Mouse (Mus musculus): ENCODE measurements around the gene Olfr982. TPM values are rescaled to one million over a fixed set of nuclear protein-coding genes. Genes with fewer than 3 reads are reported as not detected.
A peak's percentile ranks its signal among the peaks of the same experiment; 100 is the strongest.

Gene Olfr982
- not detected for total RNA-seq (2021)
- long read RNA-seq, experiment 1 = 0 reads
- long read RNA-seq, experiment 2 = 0 reads

DNA sequence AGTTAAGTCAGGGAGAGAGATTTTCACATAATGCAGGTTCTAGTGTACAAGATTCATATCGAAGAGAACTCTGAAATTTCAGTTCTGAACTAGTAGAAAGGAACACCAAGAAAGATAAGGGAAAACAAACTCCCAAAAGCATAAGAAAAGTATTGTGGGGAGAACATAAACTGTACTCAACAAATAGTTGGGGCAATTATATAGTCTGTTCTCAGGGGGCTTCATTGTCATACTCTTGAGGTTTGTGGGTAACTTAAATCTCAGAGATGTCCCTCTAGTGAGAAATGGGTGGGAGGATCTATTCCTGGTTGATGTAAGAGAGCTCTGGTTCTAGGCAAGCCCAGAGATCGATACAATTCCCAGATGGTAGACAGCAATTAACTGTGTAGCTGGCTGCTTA, at the start of gene Olfr982:
Gene Olfr982 (plus strand): TSS at position 301 of the 400 bp plus-strand sequence.
- DNase-seq (ENCODE audit: low spot score in 2 of 2) = no peak

GRCm38 (mm10) chr9:40050138-40050537, 23.5 kb upstream of the Olfr982 start:
- no peak for DNase-seq (ENCODE audit: low spot score in 2 of 2)

DNA sequence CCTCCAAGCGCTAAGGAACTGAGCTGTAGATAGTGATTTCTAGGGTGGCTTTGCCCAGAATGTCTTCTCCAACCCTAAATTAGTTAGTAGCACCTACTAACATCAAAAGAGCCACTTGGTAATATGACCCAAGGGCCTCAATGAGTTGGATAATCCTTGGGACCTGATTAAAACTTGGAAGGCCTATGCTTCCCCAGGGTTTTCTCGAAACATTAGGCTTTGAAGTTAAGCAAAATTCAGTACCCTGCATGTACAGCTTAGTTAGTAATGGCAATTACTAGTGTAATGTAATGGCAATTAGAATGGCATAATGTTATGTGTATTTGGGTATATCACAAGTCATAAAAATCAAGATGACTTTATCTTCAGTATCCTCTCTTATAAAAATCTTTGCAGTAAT, 19.9 kb downstream of the Olfr982 start, which contains the start of gene Olfr983:
Gene Olfr983 (minus strand): TSS at position 101 of the 400 bp plus-strand sequence.
- DNase-seq (ENCODE audit: low spot score in 2 of 2) = no peak

DNA sequence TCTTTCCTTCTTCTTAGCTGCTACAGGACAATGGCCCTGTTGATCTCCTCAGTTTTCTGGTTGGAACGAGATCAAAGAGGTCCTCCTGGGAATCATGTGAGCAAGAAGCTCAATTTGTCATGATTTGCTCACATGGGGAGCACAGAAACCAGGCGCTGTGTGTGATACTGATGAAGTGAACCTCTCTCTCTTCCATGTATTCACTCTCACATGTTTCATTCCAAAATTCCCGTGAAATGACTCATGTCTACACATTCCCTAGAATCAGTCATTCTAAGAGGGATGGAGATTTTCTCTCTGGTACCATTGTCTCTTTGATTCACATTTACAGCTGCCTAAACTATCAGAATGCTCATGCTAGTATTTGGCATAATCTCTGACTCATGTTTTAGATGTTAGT, 21.1 kb downstream of the Olfr982 start:
- no peak for DNase-seq (ENCODE audit: low spot score in 2 of 2)

- no peak for DNase-seq (ENCODE audit: low spot score in 2 of 2)
These were observed 40.5 kb downstream of the Olfr982 start, which contains the start of gene Olfr984 for GRCm38 (mm10) chr9:40114106-40114505. TSS of gene Olfr984 (minus strand) at chr9:40114206.

DNA sequence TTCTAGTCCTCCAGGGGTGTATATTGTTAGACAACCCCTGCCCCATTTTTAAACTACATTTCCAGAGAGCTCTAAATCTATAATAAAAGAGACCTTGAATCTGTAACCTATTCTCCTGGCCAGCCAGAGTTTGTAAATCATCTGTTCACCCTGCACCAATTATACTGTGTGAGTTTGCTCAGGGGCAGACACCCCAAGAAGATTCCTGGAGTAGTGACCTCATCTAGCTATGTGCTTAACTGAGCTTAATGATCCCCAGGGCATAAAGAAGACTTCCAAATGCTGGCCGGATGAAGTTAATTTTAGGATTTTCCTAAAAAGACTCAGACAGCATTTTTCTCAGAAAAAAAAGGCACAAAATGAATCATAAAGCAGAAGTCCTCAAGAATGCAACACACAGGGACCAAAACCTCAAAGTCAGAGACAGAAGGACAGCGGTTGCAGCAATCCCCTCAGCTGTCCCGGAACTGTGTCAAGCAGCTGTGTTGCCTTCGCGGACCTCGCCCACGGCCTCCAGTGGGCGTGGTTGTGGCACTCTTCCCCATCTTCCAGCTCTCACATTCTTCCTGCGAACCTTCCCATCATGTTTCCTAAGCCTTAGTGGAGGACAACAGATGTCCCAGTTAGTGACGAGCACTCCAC, 43.1 kb downstream of the Olfr982 start:
- peak; percentile 32 to 41 for DNase-seq (ENCODE audit: low spot score in 2 of 2)

- no peak for DNase-seq (ENCODE audit: low spot score in 2 of 2)
These were observed 43.6 kb downstream of the Olfr982 start for GRCm38 (mm10) chr9:40117287-40117659.

Other genes with a start within 250 kb of the Olfr982 start
- not detected for gene Olfr971, start 237.0 kb upstream of the Olfr982 start, total RNA-seq (2021)
- gene Olfr972, start 207.4 kb upstream of the Olfr982 start, total RNA-seq (2021) = not detected
- gene Olfr229, start 166.5 kb upstream of the Olfr982 start, total RNA-seq (2021) = not detected
- not detected for gene Olfr974, start 136.3 kb upstream of the Olfr982 start, total RNA-seq (2021)
- gene Olfr975, start 121.8 kb upstream of the Olfr982 start, total RNA-seq (2021) = not detected
- gene Olfr976, start 112.7 kb upstream of the Olfr982 start, total RNA-seq (2021) = not detected
- not detected for gene Olfr978, start 81.7 kb upstream of the Olfr982 start, total RNA-seq (2021)
- gene Olfr979, start 70.4 kb upstream of the Olfr982 start, total RNA-seq (2021) = not detected
- gene Olfr980, start 64.2 kb upstream of the Olfr982 start, total RNA-seq (2021) = not detected
- gene Olfr981, start 52.4 kb upstream of the Olfr982 start, total RNA-seq (2021) = not detected
- gene Olfr983, start 19.8 kb downstream of the Olfr982 start, total RNA-seq (2021) = not detected
- not detected for gene Olfr984, start 40.4 kb downstream of the Olfr982 start, total RNA-seq (2021)
- gene Olfr985, start 56.4 kb downstream of the Olfr982 start, total RNA-seq (2021) = not detected
- not detected for gene Tmem225, start 74.3 kb downstream of the Olfr982 start, total RNA-seq (2021)
- gene Olfr986, start 107.1 kb downstream of the Olfr982 start, total RNA-seq (2021) = not detected
- 1 to 10 TPM; 3.4 to 3.6 TPM for gene Zfp202, start 118.5 kb downstream of the Olfr982 start, total RNA-seq (2021)
- gene Scn3b, start 195.4 kb downstream of the Olfr982 start, total RNA-seq (2021) = 100 to 1,000 TPM; 115 to 118 TPM

Data from left cerebral cortex, adult 18-20 months (tissue).